Comparison of ENCODE assay signal across 20 mouse cellular contexts in genomic region chr5:148556509-148556908, GRCm38 (mm10). TPM values are rescaled to one million over a fixed set of nuclear protein-coding genes. Genes with fewer than 3 reads are reported as not detected.
A peak's percentile ranks its signal among the peaks of the same experiment; 100 is the strongest.
DNase-seq lines count a peak whose midpoint lies in the region; ATAC-seq lines count a peak whose summit lies in the region.
"Had no signal": no experiment of that assay in that cellular context is flagged by ENCODE, and none has a peak within 500 bp of the region (broad histone marks: within the 10 kb centered on the region; RNA-seq: fewer than 3 reads in every experiment).

No protein-coding gene starts in this region.

- peaks cover 15% of the 10 kb centered on the region for H3K4me1 ChIP-seq in kidney, embryonic 15.5 days
- H3K4me1 ChIP-seq: intestine, embryonic 15.5 days had no signal

- H3K36me3 ChIP-seq in kidney, embryonic 15.5 days = no peaks in the 10 kb centered on the region
- H3K36me3 ChIP-seq: forebrain, embryonic 12.5 days; hindbrain, embryonic 15.5 days; intestine, embryonic 15.5 days; limb, embryonic 12.5 days; midbrain, embryonic 13.5 days; neural tube, embryonic 13.5 days; stomach, embryonic 15.5 days had no signal

- 0 out of 2 replicates have a peak, but pooled peaks cover 5% of the 10 kb centered on the region for H3K27me3 ChIP-seq in kidney, embryonic 15.5 days
- H3K27me3 ChIP-seq: hindbrain, embryonic 15.5 days; intestine, embryonic 15.5 days; stomach, embryonic 15.5 days had no signal

- DNase-seq in cerebellum, adult 9-10 months = peak; percentile 5
- no peak for DNase-seq in cerebellum, adult 18-20 months
- DNase-seq in kidney, adult 9 months = peak; percentile 59
- peak; percentile 20 to 43 for DNase-seq in urinary bladder, adult 18-20 months (ENCODE audit: low spot score in 2 of 2)
- no peak for DNase-seq in urinary bladder, postnatal 25 days (ENCODE audit: low spot score)
- DNase-seq in frontal cortex, postnatal 14 days (ENCODE audit: low spot score in 2 of 2) = no peak
- DNase-seq in adipocyte (ENCODE audit: low spot score) = no peak
- DNase-seq: cerebellum, adult 9-11 months; heart, postnatal 4 days; right cerebral cortex, adult 18-20 months; thymus, postnatal 14 days had no signal

- 67% methylated on average over 5 of the region's 5 CpGs for WGBS in kidney, embryonic 15.5 days

- no peak overlapping the region for H3K27ac ChIP-seq in kidney, embryonic 15.5 days
- H3K27ac ChIP-seq: forebrain, embryonic 12.5 days; hindbrain, embryonic 15.5 days; intestine, embryonic 15.5 days; limb, embryonic 12.5 days; liver, embryonic 14.5 days; midbrain, embryonic 13.5 days; neural tube, embryonic 13.5 days; stomach, embryonic 15.5 days had no signal

- H3K9ac ChIP-seq in kidney, embryonic 15.5 days = no peak overlapping the region
- H3K9ac ChIP-seq: forebrain, embryonic 12.5 days; hindbrain, embryonic 15.5 days; intestine, embryonic 15.5 days; limb, embryonic 12.5 days; liver, embryonic 14.5 days; midbrain, embryonic 13.5 days; neural tube, embryonic 13.5 days; stomach, embryonic 15.5 days had no signal

- H3K9me3 ChIP-seq in kidney, embryonic 15.5 days (replicated peaks) = no peaks in the 10 kb centered on the region
- H3K9me3 ChIP-seq: forebrain, embryonic 12.5 days; hindbrain, embryonic 15.5 days; intestine, embryonic 15.5 days; limb, embryonic 12.5 days; midbrain, embryonic 13.5 days; neural tube, embryonic 13.5 days; stomach, embryonic 15.5 days had no signal

- no peak for ATAC-seq in kidney, embryonic 15.5 days (replicated peaks; ENCODE audit: low FRiP score)
- ATAC-seq: intestine, embryonic 15.5 days; midbrain, embryonic 13.5 days had no signal

- H3K4me2 ChIP-seq in kidney, embryonic 15.5 days = no peak overlapping the region
- H3K4me2 ChIP-seq: forebrain, embryonic 12.5 days; hindbrain, embryonic 15.5 days; intestine, embryonic 15.5 days; limb, embryonic 12.5 days; midbrain, embryonic 13.5 days; neural tube, embryonic 13.5 days; stomach, embryonic 15.5 days had no signal

- H3K4me3 ChIP-seq in kidney, embryonic 15.5 days (replicated peaks) = no peak overlapping the region
- H3K4me3 ChIP-seq: forebrain, embryonic 12.5 days; hindbrain, embryonic 15.5 days; intestine, embryonic 15.5 days; limb, embryonic 12.5 days; midbrain, embryonic 13.5 days; neural tube, embryonic 13.5 days; stomach, embryonic 15.5 days had no signal

RNA-seq across cellular contexts. Expression of gene Ubl3, which starts 3.9 kb away (rescaled TPM):
- 68.8 and 76.0 TPM in 2 replicates for polyA plus RNA-seq in kidney, embryonic 15.5 days (2015; fragmentation: Nextera tagmentation; extraction: Ambion mirVana)

Comparison
In these comparisons a context has a peak if more than half of its experiments do, and no peak if none do; other contexts are left out.
1. DNase-seq: peak in cerebellum, adult 9-10 months (single experiment), kidney, adult 9 months (single experiment) and urinary bladder, adult 18-20 months (2 of 2); none in cerebellum, adult 18-20 months (0 of 2), urinary bladder, postnatal 25 days (single experiment), frontal cortex, postnatal 14 days (0 of 2) and adipocyte (single experiment).